Comparison of ENCODE assay signal across 20 mouse cellular contexts in the genomic region with DNA sequence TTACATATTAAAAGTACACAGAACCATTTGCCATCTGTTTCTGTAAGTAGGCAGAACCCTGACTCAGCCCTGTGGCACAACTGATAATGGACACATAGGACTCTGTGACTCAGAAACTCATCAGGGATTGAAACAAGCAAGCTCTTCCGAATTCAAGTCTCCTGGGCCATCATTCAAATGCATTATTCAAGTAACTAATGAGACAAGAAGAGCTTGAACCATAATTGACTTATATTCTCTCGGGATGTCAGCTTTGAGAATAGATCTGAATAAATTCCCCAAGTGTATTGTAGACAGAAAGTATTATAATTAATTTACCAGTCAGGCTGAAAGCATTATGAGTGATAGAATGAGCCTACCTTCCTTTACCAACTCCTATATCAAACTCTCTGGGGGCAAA.
DNase-seq lines count a peak whose midpoint lies in the region; ATAC-seq lines count a peak whose summit lies in the region.
"Had no signal": no experiment of that assay in that cellular context is flagged by ENCODE, and none has a peak within 500 bp of the region (broad histone marks: within the 10 kb centered on the region; RNA-seq: fewer than 3 reads in every experiment).

No protein-coding gene starts in this region.

- H3K36me3 ChIP-seq in neural tube, embryonic 12.5 days: no peaks in the 10 kb centered on the region
- H3K36me3 ChIP-seq in hindbrain, embryonic 14.5 days (replicated peaks; ENCODE audit: control insufficient read depth, insufficient read depth): no peaks in the 10 kb centered on the region
- no peaks in the 10 kb centered on the region for H3K36me3 ChIP-seq in midbrain, embryonic 14.5 days (ENCODE audit: control insufficient read depth, insufficient read depth, low read length)
- H3K36me3 ChIP-seq: lung, embryonic 15.5 days; neural tube, embryonic 13.5 days had no signal

- H3K27ac ChIP-seq in neural tube, embryonic 12.5 days: no peak overlapping the region
- H3K27ac ChIP-seq in hindbrain, embryonic 14.5 days: no peak overlapping the region
- H3K27ac ChIP-seq in midbrain, embryonic 14.5 days (replicated peaks; ENCODE audit: low read depth, low read length): no peak overlapping the region
- H3K27ac ChIP-seq: liver, embryonic 14.5 days; lung, embryonic 15.5 days; macrophage; neural tube, embryonic 13.5 days had no signal

- H3K4me2 ChIP-seq in neural tube, embryonic 12.5 days (replicated peaks): no peak overlapping the region
- H3K4me2 ChIP-seq in hindbrain, embryonic 14.5 days (replicated peaks): no peak overlapping the region
- no peak overlapping the region for H3K4me2 ChIP-seq in midbrain, embryonic 14.5 days (ENCODE audit: low read length)
- H3K4me2 ChIP-seq: lung, embryonic 15.5 days; neural tube, embryonic 13.5 days had no signal

- no peak overlapping the region for H3K4me3 ChIP-seq in neural tube, embryonic 12.5 days
- no peak overlapping the region for H3K4me3 ChIP-seq in hindbrain, embryonic 14.5 days (replicated peaks; ENCODE audit: low read length)
- no peak overlapping the region for H3K4me3 ChIP-seq in midbrain, embryonic 14.5 days (replicated peaks; ENCODE audit: low read depth, low read length)
- H3K4me3 ChIP-seq: lung, embryonic 15.5 days; neural tube, embryonic 13.5 days had no signal

- H3K27me3 ChIP-seq in neural tube, embryonic 12.5 days (replicated peaks): no peaks in the 10 kb centered on the region
- no peaks in the 10 kb centered on the region for H3K27me3 ChIP-seq in hindbrain, embryonic 14.5 days (ENCODE audit: control insufficient read depth, insufficient read depth, low read length)
- H3K27me3 ChIP-seq in midbrain, embryonic 14.5 days (ENCODE audit: control insufficient read depth, insufficient read depth, low read length): no peaks in the 10 kb centered on the region
- H3K27me3 ChIP-seq: lung, embryonic 15.5 days; neural tube, embryonic 13.5 days had no signal

- WGBS in neural tube, embryonic 12.5 days: 57% methylated on average over 2 of the region's 2 CpGs
- WGBS in hindbrain, embryonic 14.5 days: 31% methylated on average over 2 of the region's 2 CpGs
- WGBS in midbrain, embryonic 14.5 days: 35% methylated on average over 2 of the region's 2 CpGs

- no peaks in the 10 kb centered on the region for H3K4me1 ChIP-seq in neural tube, embryonic 12.5 days
- H3K4me1 ChIP-seq in hindbrain, embryonic 14.5 days (replicated peaks; ENCODE audit: control insufficient read depth, insufficient read depth, low read length): no peaks in the 10 kb centered on the region
- no peaks in the 10 kb centered on the region for H3K4me1 ChIP-seq in midbrain, embryonic 14.5 days (ENCODE audit: control insufficient read depth, insufficient read depth, low read length)
- H3K4me1 ChIP-seq: lung, embryonic 15.5 days; neural tube, embryonic 13.5 days had no signal

- no peaks in the 10 kb centered on the region for H3K9me3 ChIP-seq in neural tube, embryonic 12.5 days
- no peaks in the 10 kb centered on the region for H3K9me3 ChIP-seq in hindbrain, embryonic 14.5 days (ENCODE audit: control insufficient read depth, low read length)
- H3K9me3 ChIP-seq in midbrain, embryonic 14.5 days (ENCODE audit: control insufficient read depth, low read length): no peaks in the 10 kb centered on the region
- H3K9me3 ChIP-seq: lung, embryonic 15.5 days; neural tube, embryonic 13.5 days had no signal

- peak; percentile 58; the same call in 1 of the 2 replicates for ATAC-seq in neural tube, embryonic 12.5 days (ENCODE audit: low FRiP score, low read depth)
- ATAC-seq in hindbrain, embryonic 14.5 days (ENCODE audit: low FRiP score): peak; percentile 64; the same call in 1 of the 2 replicates
- peak; percentile 46; the same call in 1 of the 2 replicates for ATAC-seq in midbrain, embryonic 14.5 days (ENCODE audit: low FRiP score, low TSS enrichment)
- ATAC-seq: intestine, postnatal 0 days; Patski had no signal

- DNase-seq in neural tube, embryonic 10.5 days (ENCODE audit: extremely low spot score, low spot score): no peak
- peak; percentile 26 for DNase-seq in hindbrain, embryonic 14.5 days (ENCODE audit: low spot score)
- peak; percentile 54 for DNase-seq in midbrain, embryonic 14.5 days
- no peak for DNase-seq in kidney, postnatal 14 days
- no peak for DNase-seq in spleen, adult 18-20 months
- DNase-seq in kidney, adult 11 months: no peak
- DNase-seq: adrenal gland, postnatal 10 days; cerebellum, adult 11 months; cerebellum, postnatal 10 days; gastrocnemius, postnatal 10 days; heart, adult 18-20 months; right cerebral cortex, postnatal 25 days; thymus, adult 2 months had no signal

- H3K9ac ChIP-seq in neural tube, embryonic 12.5 days: no peak overlapping the region
- no peak overlapping the region for H3K9ac ChIP-seq in hindbrain, embryonic 14.5 days
- H3K9ac ChIP-seq in midbrain, embryonic 14.5 days (replicated peaks; ENCODE audit: low read length): no peak overlapping the region
- H3K9ac ChIP-seq: liver, embryonic 14.5 days; lung, embryonic 15.5 days; neural tube, embryonic 13.5 days had no signal

Comparison
In these comparisons a context has a peak if more than half of its experiments do, and no peak if none do; other contexts are left out.
1. DNase-seq: peak in hindbrain, embryonic 14.5 days (single experiment) and midbrain, embryonic 14.5 days (single experiment); none in neural tube, embryonic 10.5 days (single experiment), kidney, postnatal 14 days (single experiment), spleen, adult 18-20 months (0 of 2) and kidney, adult 11 months (single experiment).
2. Peak in every context shown above with its lines, with median percentiles within 50 percentile points of each other: ATAC-seq.